Mouse (Mus musculus): Measurements from ENCODE around the gene Pno1. TPM values are rescaled to one million over a fixed set of nuclear protein-coding genes. Genes with fewer than 3 reads are reported as not detected.

Pno1 gene
- polyA plus RNA-seq, 1 experiment = 3.2 TPM

GRCm38 (mm10) chr11:17215475-17215874 lies 4.1 kb upstream of the Pno1 start:
- H3K4me1 ChIP-seq (ENCODE audit: control insufficient read depth, insufficient read depth, low read length) = peaks cover 4% of the 10 kb centered on the region; the same call in 1 of the 2 replicates
- WGBS = 79% methylated on average over 3 of the region's 3 CpGs
- H3K4me3 ChIP-seq (replicated peaks; ENCODE audit: extremely low read depth, low read depth, low read length) = no peak overlapping the region
- DNase-seq = no peak
- TF ChIP-seq POLR2A (IDR thresholded peaks at IDR 0.05; ENCODE audit: borderline replicate concordance, extremely low read depth, low read depth, low read length) = no peak
- TF ChIP-seq CTCF (IDR thresholded peaks at IDR 0.05; ENCODE audit: insufficient read depth, low read length) = no peak

- 60% methylated on average over 5 of the region's 5 CpGs for WGBS
- no peak for TF ChIP-seq POLR2A (IDR thresholded peaks at IDR 0.05; ENCODE audit: borderline replicate concordance, extremely low read depth, low read depth, low read length)
- TF ChIP-seq CTCF (IDR thresholded peaks at IDR 0.05; ENCODE audit: insufficient read depth, low read length) = no peak
- Histone ChIP-seq H3K4me1 (ENCODE audit: control insufficient read depth, insufficient read depth, low read length) (peaks cover 4% of the 10 kb centered on the region; the same call in 1 of the 2 replicates), H3K4me3 (replicated peaks; ENCODE audit: extremely low read depth, low read depth, low read length) (no peak overlapping the region)
- no peak for DNase-seq
These were observed 1.6 kb upstream of the Pno1 start for GRCm38 (mm10) chr11:17212903-17213509.

GRCm38 (mm10) chr11:17212141-17212495 lies 750 bp upstream of the Pno1 start:
- WGBS = under 1% methylated on average over 10 of the region's 10 CpGs
- peak overlapping the region; percentile 63 for H3K4me3 ChIP-seq (replicated peaks; ENCODE audit: extremely low read depth, low read depth, low read length)
- no peak for DNase-seq
- TF ChIP-seq CTCF (IDR thresholded peaks at IDR 0.05; ENCODE audit: insufficient read depth, low read length) (no peak), POLR2A (IDR thresholded peaks at IDR 0.05; ENCODE audit: borderline replicate concordance, extremely low read depth, low read depth, low read length) (no peak)
- peaks cover 4% of the 10 kb centered on the region; the same call in 1 of the 2 replicates for H3K4me1 ChIP-seq (ENCODE audit: control insufficient read depth, insufficient read depth, low read length)

GRCm38 (mm10) chr11:17202481-17202880 lies 8.9 kb downstream of the Pno1 start:
- WGBS = 87% methylated on average over 6 of the region's 6 CpGs
- no peak for DNase-seq
- Histone ChIP-seq H3K4me1 (ENCODE audit: control insufficient read depth, insufficient read depth, low read length) (no peaks in the 10 kb centered on the region), H3K4me3 (replicated peaks; ENCODE audit: extremely low read depth, low read depth, low read length) (no peak overlapping the region)
- no peak for TF ChIP-seq CTCF (IDR thresholded peaks at IDR 0.05; ENCODE audit: insufficient read depth, low read length)
- TF ChIP-seq POLR2A (IDR thresholded peaks at IDR 0.05; ENCODE audit: borderline replicate concordance, extremely low read depth, low read depth, low read length) = no peak

- 86% methylated on average over 4 of the region's 4 CpGs for WGBS
- TF ChIP-seq POLR2A (IDR thresholded peaks at IDR 0.05; ENCODE audit: borderline replicate concordance, extremely low read depth, low read depth, low read length) (no peak), CTCF (IDR thresholded peaks at IDR 0.05; ENCODE audit: insufficient read depth, low read length) (no peak)
- no peaks in the 10 kb centered on the region for H3K4me1 ChIP-seq (ENCODE audit: control insufficient read depth, insufficient read depth, low read length)
- DNase-seq = no peak
- H3K4me3 ChIP-seq (replicated peaks; ENCODE audit: extremely low read depth, low read depth, low read length) = no peak overlapping the region
These were observed 10.4 kb downstream of the Pno1 start for GRCm38 (mm10) chr11:17200936-17201335.

- DNase-seq = no peak
- WGBS = 69% methylated on average over 3 of the region's 3 CpGs
- Histone ChIP-seq H3K4me1 (ENCODE audit: control insufficient read depth, insufficient read depth, low read length) (no peaks in the 10 kb centered on the region), H3K4me3 (replicated peaks; ENCODE audit: extremely low read depth, low read depth, low read length) (no peak overlapping the region)
- TF ChIP-seq POLR2A (IDR thresholded peaks at IDR 0.05; ENCODE audit: borderline replicate concordance, extremely low read depth, low read depth, low read length) (no peak), CTCF (IDR thresholded peaks at IDR 0.05; ENCODE audit: insufficient read depth, low read length) (no peak)
These were observed 11.4 kb downstream of the Pno1 start for GRCm38 (mm10) chr11:17199840-17200501.

- no peaks in the 10 kb centered on the region for H3K4me1 ChIP-seq (ENCODE audit: control insufficient read depth, insufficient read depth, low read length)
- WGBS = 73% methylated on average over 5 of the region's 5 CpGs
- no peak for TF ChIP-seq CTCF (IDR thresholded peaks at IDR 0.05; ENCODE audit: insufficient read depth, low read length)
- no peak for TF ChIP-seq POLR2A (IDR thresholded peaks at IDR 0.05; ENCODE audit: borderline replicate concordance, extremely low read depth, low read depth, low read length)
- no peak for DNase-seq
- H3K4me3 ChIP-seq (replicated peaks; ENCODE audit: extremely low read depth, low read depth, low read length) = no peak overlapping the region
These were observed 12.2 kb downstream of the Pno1 start for GRCm38 (mm10) chr11:17199170-17199569.

- WGBS = 50% methylated on average over 9 of the region's 9 CpGs
- H3K4me3 ChIP-seq (replicated peaks; ENCODE audit: extremely low read depth, low read depth, low read length) = no peak overlapping the region
These were observed 19.1 kb downstream of the Pno1 start for GRCm38 (mm10) chr11:17192151-17192844.

GRCm38 (mm10) chr11:17188786-17189185 lies 22.6 kb downstream of the Pno1 start:
- WGBS = 89% methylated on average over 3 of the region's 3 CpGs
- TF ChIP-seq POLR2A (IDR thresholded peaks at IDR 0.05; ENCODE audit: borderline replicate concordance, extremely low read depth, low read depth, low read length) = no peak
- no peak for TF ChIP-seq CTCF (IDR thresholded peaks at IDR 0.05; ENCODE audit: insufficient read depth, low read length)
- Histone ChIP-seq H3K4me3 (replicated peaks; ENCODE audit: extremely low read depth, low read depth, low read length) (no peak overlapping the region), H3K4me1 (ENCODE audit: control insufficient read depth, insufficient read depth, low read length) (peaks cover 2% of the 10 kb centered on the region; the same call in 1 of the 2 replicates)
- no peak for DNase-seq

More at GRCm38 (mm10) chr11:17192151-17192844, 19.1 kb downstream of the Pno1 start:
- peaks cover 2% of the 10 kb centered on the region; the same call in 1 of the 2 replicates for H3K4me1 ChIP-seq (ENCODE audit: control insufficient read depth, insufficient read depth, low read length)
- TF ChIP-seq POLR2A (IDR thresholded peaks at IDR 0.05; ENCODE audit: borderline replicate concordance, extremely low read depth, low read depth, low read length) (no peak), CTCF (IDR thresholded peaks at IDR 0.05; ENCODE audit: insufficient read depth, low read length) (peak; percentile 45)
- DNase-seq = no peak
